Mouse (Mus musculus): Measurements from ENCODE around the gene Fam214b. TPM values are rescaled to one million over a fixed set of nuclear protein-coding genes. Genes with fewer than 3 reads are reported as not detected.
"Not testable (repeated sequence)": the region's sequence is repeated elsewhere in the genome, so short reads cannot be mapped to it uniquely, and the experiment has no call there.

Fam214b gene
- polyA plus RNA-seq, 1 experiment from 2014 or later: 25.1 TPM

- POLR2A ChIA-PET: interaction anchor here (0.9 kb wide), 1 partner anchor 21 kb away, joined by 6 read pairs; the partner anchor contains the start of gene Stoml2
- CTCF ChIA-PET: interaction anchor here (0.8 kb wide), 1 partner anchor 9 kb away, joined by 3 read pairs; no protein-coding TSS in a partner anchor
- peak; percentile 87 for ATAC-seq
- no peaks in the 10 kb centered on the region for H3K27me3 ChIP-seq
- in situ Hi-C loops (cut with MboI; ENCODE audit: low pct_unique_long_range_greater_than_20kb): no loop called here
- DNase-seq (ENCODE audit: low read depth, low spot score): no peak
- no peak for TF ChIP-seq CTCF (IDR thresholded peaks at IDR 0.05)
These were observed 35.6 kb downstream of the Fam214b start, which contains the start of gene Fancg for GRCm38 (mm10) chr4:43010161-43011038. TSS of gene Fancg (minus strand) at chr4:43010506.

- in situ Hi-C loops (cut with MboI; ENCODE audit: low pct_unique_long_range_greater_than_20kb): no loop called here
- ChIA-PET CTCF (interaction anchor here (1.3 kb wide), 1 partner anchor 19 kb away, joined by 9 read pairs; the partner anchor contains the start of gene Pigo), POLR2A (no interaction called here)
- no peaks in the 10 kb centered on the region for H3K27me3 ChIP-seq
- no peak for DNase-seq (ENCODE audit: low read depth, low spot score)
- ATAC-seq: no peak
- TF ChIP-seq CTCF (IDR thresholded peaks at IDR 0.05): no peak
These were observed 40.3 kb downstream of the Fam214b start for GRCm38 (mm10) chr4:43005765-43006164.

- H3K27me3 ChIP-seq: no peaks in the 10 kb centered on the region
- ChIA-PET CTCF (interaction anchor here (1.3 kb wide), 1 partner anchor 20 kb away, joined by 9 read pairs; the partner anchor contains the start of gene Pigo), POLR2A (interaction anchor here (0.6 kb wide), 1 partner anchor 490 kb away, joined by 4 read pairs; no protein-coding TSS in a partner anchor)
- DNase-seq (ENCODE audit: low read depth, low spot score) (no peak), ATAC-seq (no peak)
- no peak for TF ChIP-seq CTCF (IDR thresholded peaks at IDR 0.05)
- in situ Hi-C loops (cut with MboI; ENCODE audit: low pct_unique_long_range_greater_than_20kb): no loop called here
These were observed 41.1 kb downstream of the Fam214b start for GRCm38 (mm10) chr4:43004951-43005350.

- CTCF ChIA-PET: no interaction called here
- TF ChIP-seq CTCF (IDR thresholded peaks at IDR 0.05): no peak
- ATAC-seq: no peak
- DNase-seq (ENCODE audit: low read depth, low spot score): no peak
- H3K27me3 ChIP-seq: no peaks in the 10 kb centered on the region
- POLR2A ChIA-PET: no interaction called here
- in situ Hi-C loops (cut with MboI; ENCODE audit: low pct_unique_long_range_greater_than_20kb): no loop called here
These were observed 43.1 kb downstream of the Fam214b start for GRCm38 (mm10) chr4:43002756-43003439.

GRCm38 (mm10) chr4:43001272-43001671 lies 44.7 kb downstream of the Fam214b start:
- DNase-seq (ENCODE audit: low read depth, low spot score) (no peak), ATAC-seq (no peak)
- in situ Hi-C loops (cut with MboI; ENCODE audit: low pct_unique_long_range_greater_than_20kb): no loop called here
- POLR2A ChIA-PET: interaction anchor here (0.6 to 0.7 kb wide), 2 partner anchors 24 to 50 kb away, joined by 3 to 4 read pairs; partner anchors contain the start of gene Pigo
- no peak for TF ChIP-seq CTCF (IDR thresholded peaks at IDR 0.05)
- H3K27me3 ChIP-seq: no peaks in the 10 kb centered on the region
- CTCF ChIA-PET: interaction anchor here (1.4 kb wide), 1 partner anchor 24 kb away, joined by 4 read pairs; the partner anchor contains the start of gene Pigo

GRCm38 (mm10) chr4:43000141-43000986 lies 45.7 kb downstream of the Fam214b start, which contains the start of gene Vcp:
TSS of gene Vcp (minus strand) at chr4:43000507.
- POLR2A ChIA-PET: interaction anchor here (0.6 kb wide), 1 partner anchor 49 kb away, joined by 3 read pairs; no protein-coding TSS in a partner anchor
- ATAC-seq: peak; percentile 97
- DNase-seq (ENCODE audit: low read depth, low spot score): peak; percentile 96
- CTCF ChIA-PET: interaction anchor here (1.4 kb wide), 1 partner anchor 25 kb away, joined by 4 read pairs; the partner anchor contains the start of gene Pigo
- H3K27me3 ChIP-seq; in situ Hi-C loops (cut with MboI; ENCODE audit: low pct_unique_long_range_greater_than_20kb): not testable (repeated sequence)

GRCm38 (mm10) chr4:42999451-43000140 lies 46.4 kb downstream of the Fam214b start:
- ChIA-PET CTCF (no interaction called here), POLR2A (interaction anchor here (0.8 to 1.1 kb wide), 2 partner anchors 26 to 493 kb away, joined by 4 to 6 read pairs; no protein-coding TSS in a partner anchor)
- DNase-seq (ENCODE audit: low read depth, low spot score) (peak; percentile 43), ATAC-seq (peak; percentile 46)
- in situ Hi-C loops (cut with MboI; ENCODE audit: low pct_unique_long_range_greater_than_20kb): no loop called here
- H3K27me3 ChIP-seq: no peaks in the 10 kb centered on the region
- TF ChIP-seq CTCF (IDR thresholded peaks at IDR 0.05): peak; percentile 72

GRCm38 (mm10) chr4:42998022-42998421 lies 48.0 kb downstream of the Fam214b start:
- POLR2A ChIA-PET: no interaction called here
- DNase-seq (ENCODE audit: low read depth, low spot score) (no peak), ATAC-seq (no peak)
- TF ChIP-seq CTCF (IDR thresholded peaks at IDR 0.05): no peak
- CTCF ChIA-PET: interaction anchor here (1.1 to 2.4 kb wide), 2 partner anchors 14 to 27 kb away, joined by 3 to 6 read pairs; partner anchors contain the start of gene Pigo
- no peaks in the 10 kb centered on the region for H3K27me3 ChIP-seq
- in situ Hi-C loops (cut with MboI; ENCODE audit: low pct_unique_long_range_greater_than_20kb): no loop called here

- CTCF ChIA-PET: interaction anchor here (1.8 kb wide), 1 partner anchor 22 kb away, joined by 6 read pairs; no protein-coding TSS in a partner anchor
These were observed 57.7 kb downstream of the Fam214b start for GRCm38 (mm10) chr4:42988296-42988695.

More at GRCm38 (mm10) chr4:42988296-42988695, 57.7 kb downstream of the Fam214b start:
- TF ChIP-seq CTCF (IDR thresholded peaks at IDR 0.05): no peak
- no peak for ATAC-seq
- no peak for DNase-seq (ENCODE audit: low read depth, low spot score)
- POLR2A ChIA-PET: no interaction called here
- H3K27me3 ChIP-seq: no peaks in the 10 kb centered on the region
- in situ Hi-C loops (cut with MboI; ENCODE audit: low pct_unique_long_range_greater_than_20kb): no loop called here

Other genes with a start within 250 kb of the Fam214b start
- not detected for gene Fam205a1, start 192.3 kb downstream of the Fam214b start, polyA plus RNA-seq (2021)
- not detected for gene Gm12394, start 189.4 kb downstream of the Fam214b start, polyA plus RNA-seq (2021)
- not detected for gene Fam205c, start 172.0 kb downstream of the Fam214b start, polyA plus RNA-seq (2021)
- not detected for gene Phf24, start 129.6 kb downstream of the Fam214b start, polyA plus RNA-seq (2021)
- gene Dnajb5, start 96.4 kb downstream of the Fam214b start, polyA plus RNA-seq (2021): 8.5 TPM
- not detected for gene 1700022I11Rik, start 76.6 kb downstream of the Fam214b start, polyA plus RNA-seq (2021)
- 283 TPM for gene Vcp, start 45.7 kb downstream of the Fam214b start, polyA plus RNA-seq (2021)
- gene Fancg, start 35.7 kb downstream of the Fam214b start, polyA plus RNA-seq (2021): 8.1 TPM
- 11.3 TPM for gene Pigo, start 20.4 kb downstream of the Fam214b start, polyA plus RNA-seq (2021)
- gene Stoml2, start 14.5 kb downstream of the Fam214b start, polyA plus RNA-seq (2021): 134 TPM
- gene Unc13b, start 12.7 kb upstream of the Fam214b start, polyA plus RNA-seq (2021): 8.2 TPM
- 0.59 TPM for gene Atp8b5, start 220.9 kb upstream of the Fam214b start, polyA plus RNA-seq (2021)